In genomic region chrX:20798797-20799147, GRCm38 (mm10) we compare ENCODE assay signal across 8 mouse cellular contexts. TPM values are rescaled to one million over a fixed set of nuclear protein-coding genes. Genes with fewer than 3 reads are reported as not detected.
A peak's percentile ranks its signal among the peaks of the same experiment; 100 is the strongest.
DNase-seq lines count a peak whose midpoint lies in the region; ATAC-seq lines count a peak whose summit lies in the region.

No protein-coding gene starts in this region.

- H3K9me3 ChIP-seq in heart, embryonic 11.5 days (replicated peaks; ENCODE audit: control insufficient read depth, low read length) = no peaks in the 10 kb centered on the region
- no peaks in the 10 kb centered on the region for H3K9me3 ChIP-seq in forebrain, embryonic 13.5 days (replicated peaks)
- H3K9me3 ChIP-seq in liver, embryonic 11.5 days (ENCODE audit: control insufficient read depth, low read length) = no peaks in the 10 kb centered on the region

- ATAC-seq in heart, embryonic 11.5 days (replicated peaks; ENCODE audit: insufficient number of reproducible peaks, low FRiP score, low TSS enrichment) = peak; percentile 40; the same call in 1 of the 2 replicates
- ATAC-seq in CD4-positive, CD25-positive, alpha-beta regulatory T cell, adult 4 months = peak; percentile 31
- ATAC-seq in forebrain, embryonic 13.5 days = no peak
- peak; percentile 11; the same call in 1 of the 2 replicates for ATAC-seq in liver, embryonic 11.5 days (replicated peaks; ENCODE audit: low FRiP score)
- ATAC-seq in erythroid progenitor cell, adult 5-6 weeks (replicated peaks; ENCODE audit: low FRiP score, poor library complexity, severe bottlenecking) = no peak

- H3K27ac ChIP-seq in heart, embryonic 11.5 days (ENCODE audit: low read depth, low read length) = peak overlapping the region; percentile 83; the same call in 1 of the 2 replicates
- peak overlapping the region; percentile 93 for H3K27ac ChIP-seq in forebrain, embryonic 13.5 days
- peak overlapping the region; percentile 89 for H3K27ac ChIP-seq in liver, embryonic 11.5 days (ENCODE audit: low read depth, low read length)

- H3K4me2 ChIP-seq in heart, embryonic 11.5 days = peak overlapping the region; percentile 62
- peak overlapping the region; percentile 58 for H3K4me2 ChIP-seq in forebrain, embryonic 13.5 days
- peak overlapping the region; percentile 66 for H3K4me2 ChIP-seq in liver, embryonic 11.5 days

- no peaks in the 10 kb centered on the region for H3K36me3 ChIP-seq in heart, embryonic 11.5 days (ENCODE audit: control insufficient read depth, insufficient read depth, low read length)
- H3K36me3 ChIP-seq in forebrain, embryonic 13.5 days (ENCODE audit: poor library complexity, severe bottlenecking) = no peaks in the 10 kb centered on the region
- no peaks in the 10 kb centered on the region for H3K36me3 ChIP-seq in liver, embryonic 11.5 days (ENCODE audit: control insufficient read depth, insufficient read depth, low read length)

- whole genome bisulfite sequencing in heart, embryonic 11.5 days (ENCODE audit: insufficient replicate concordance) = 26% methylated on average over 7 of the region's 7 CpGs
- WGBS in forebrain, embryonic 13.5 days = 18% methylated on average over 7 of the region's 7 CpGs
- 19% methylated on average over 7 of the region's 7 CpGs for WGBS in liver, embryonic 11.5 days

- H3K27me3 ChIP-seq in heart, embryonic 11.5 days (ENCODE audit: control insufficient read depth, insufficient read depth, low read length) = no peaks in the 10 kb centered on the region
- no peaks in the 10 kb centered on the region for H3K27me3 ChIP-seq in forebrain, embryonic 13.5 days
- no peaks in the 10 kb centered on the region for H3K27me3 ChIP-seq in liver, embryonic 11.5 days (replicated peaks; ENCODE audit: control insufficient read depth, insufficient read depth, low read length)

- H3K4me1 ChIP-seq in heart, embryonic 11.5 days (ENCODE audit: control insufficient read depth, insufficient read depth, low read length) = no peaks in the 10 kb centered on the region
- H3K4me1 ChIP-seq in forebrain, embryonic 13.5 days = no peaks in the 10 kb centered on the region
- no peaks in the 10 kb centered on the region for H3K4me1 ChIP-seq in liver, embryonic 11.5 days (replicated peaks; ENCODE audit: control insufficient read depth, insufficient read depth, low read length)

- H3K9ac ChIP-seq in heart, embryonic 11.5 days (ENCODE audit: low read depth, low read length) = peak overlapping the region; percentile 75
- peak overlapping the region; percentile 68 for H3K9ac ChIP-seq in forebrain, embryonic 13.5 days
- H3K9ac ChIP-seq in liver, embryonic 11.5 days (ENCODE audit: low read depth, low read length) = peak overlapping the region; percentile 67

- no peak for DNase-seq in heart, adult 11 months
- no peak for DNase-seq in liver, embryonic 11.5 days (ENCODE audit: low spot score)
- DNase-seq in urinary bladder, postnatal 36 days (ENCODE audit: low spot score in 2 of 2) = no peak
- DNase-seq in frontal cortex, postnatal 14 days (ENCODE audit: low spot score in 2 of 2) = no peak

- peak overlapping the region; percentile 50 for H3K4me3 ChIP-seq in heart, embryonic 11.5 days (ENCODE audit: low read depth, low read length)
- peak overlapping the region; percentile 44 for H3K4me3 ChIP-seq in forebrain, embryonic 13.5 days
- H3K4me3 ChIP-seq in liver, embryonic 11.5 days (ENCODE audit: low read depth, low read length) = peak overlapping the region; percentile 52

RNA-seq across cellular contexts. Expression of gene Araf, which starts 1.2 kb away (rescaled TPM):
- polyA plus RNA-seq in heart, embryonic 11.5 days (2014; fragmentation: Nextera tagmentation; extraction: Ambion mirVana) = 94.5 and 103 TPM in 2 replicates
- polyA plus RNA-seq in CD4-positive, CD25-positive, alpha-beta regulatory T cell, adult 4 months (2017; shearing (Covaris generic)) = 100 to 1,000 TPM; 114 to 205 TPM
- polyA plus RNA-seq in forebrain, embryonic 13.5 days (2015; fragmentation: Nextera tagmentation; extraction: Ambion mirVana) = 167 and 187 TPM in 2 replicates
- polyA plus RNA-seq in liver, embryonic 11.5 days (2014; fragmentation: Nextera tagmentation; extraction: Ambion mirVana) = 83.7 and 84.4 TPM in 2 replicates
- 33.5 and 35.7 TPM in 2 replicates for total RNA-seq in erythroid progenitor cell, adult 5-6 weeks (2015; ENCODE audit: low replicate concordance)
- 14.0 and 16.5 TPM in 2 replicates for total RNA-seq in erythroid progenitor cell, adult 5-6 weeks (2017; ENCODE audit: low replicate concordance)

Comparison
In these comparisons a context has a peak if more than half of its experiments do, and no peak if none do; other contexts are left out.
1. ATAC-seq: peak in heart, embryonic 11.5 days (single experiment), CD4-positive, CD25-positive, alpha-beta regulatory T cell, adult 4 months (single experiment) and liver, embryonic 11.5 days (single experiment); none in forebrain, embryonic 13.5 days (single experiment) and erythroid progenitor cell, adult 5-6 weeks (single experiment).
2. Peak in every context shown above with its lines, with median percentiles within 50 percentile points of each other: H3K27ac ChIP-seq, H3K4me2 ChIP-seq, H3K4me3 ChIP-seq and H3K9ac ChIP-seq.